Mouse (Mus musculus) embryonic facial prominence, embryonic 11.5 days (tissue): Measurements from ENCODE around the gene Dmd. TPM values are rescaled to one million over a fixed set of nuclear protein-coding genes. Genes with fewer than 3 reads are reported as not detected.

Experiments
- ATAC-seq: fragments of 200-750 bp; cut with Nextera tagmentation; replicated peaks from 2 replicates; pipeline ENCODE4 v1.8.0; 2017; ENCODE audit warnings: low read depth; ENCODE audit not compliant: insufficient number of reproducible peaks, low FRiP score, low TSS enrichment
- DNase-seq: peaks from one replicate; pipeline ENCODE4 v3.0.0-alpha.2; 2015; ENCODE audit warnings: low spot score
- H3K27ac ChIP-seq: fragments of 300-500 bp; sonication (generic); replicated peaks from 2 replicates; pipeline ENCODE4 v1.5.1; 2014; ENCODE audit warnings: mild to moderate bottlenecking, low read depth, low read length, control low read depth
- H3K27me3 ChIP-seq: fragments of 300-500 bp; sonication (generic); 2 replicates; pipeline ENCODE4 v1.6.1; 2014; ENCODE audit warnings: mild to moderate bottlenecking, low read length, moderate library complexity, mixed read lengths; ENCODE audit not compliant: control insufficient read depth, insufficient read depth
- H3K36me3 ChIP-seq: fragments of 300-500 bp; sonication (generic); replicated peaks from 2 replicates; pipeline ENCODE4 v1.6.1; 2014; ENCODE audit warnings: low read depth, mild to moderate bottlenecking, low read length, moderate library complexity, mixed read lengths; ENCODE audit not compliant: control insufficient read depth, insufficient read depth
- H3K4me1 ChIP-seq: fragments of 300-500 bp; sonication (generic); 2 replicates; pipeline ENCODE4 v1.6.1; 2014; ENCODE audit warnings: low read length, mixed read lengths; ENCODE audit not compliant: control insufficient read depth, insufficient read depth
- H3K4me2 ChIP-seq: fragments of 300-500 bp; sonication (generic); 2 replicates; pipeline ENCODE4 v1.6.1; 2014; ENCODE audit warnings: low read depth, mild to moderate bottlenecking, control low read depth, low read length, moderate library complexity
- H3K4me3 ChIP-seq: fragments of 300-500 bp; sonication (generic); 2 replicates; pipeline ENCODE4 v1.5.1; 2014; ENCODE audit warnings: low read depth, low read length, control low read depth
- H3K9ac ChIP-seq: fragments of 300-500 bp; sonication (generic); replicated peaks from 2 replicates; pipeline ENCODE4 v1.6.1; 2014; ENCODE audit warnings: mild to moderate bottlenecking, control low read depth, low read length
- H3K9me3 ChIP-seq: fragments of 300-500 bp; sonication (generic); replicated peaks from 2 replicates; pipeline ENCODE4 v1.6.1; 2016; ENCODE audit warnings: mild to moderate bottlenecking, low read length, inconsistent platforms, mixed read lengths; ENCODE audit not compliant: control insufficient read depth
- WGBS: fragments of 180-500 bp; shearing (Covaris S2); extraction: QIAGEN DNeasy Blood & Tissue Kit; methylation state at CpG from one replicate; pipeline ENCODE4 v1.1.7; 2014; 5-methylcytosine and 5-hydroxymethylcytosine counted together
- polyA plus RNA-seq: library from polyadenylated mRNA; unstranded; fragments of >200 nt; fragmentation: Nextera tagmentation; extraction: Ambion mirVana; gene quantifications from 2 replicates; pipeline ENCODE4 v1.2.1, GENCODE M21; 2014

The Dmd gene
- polyA plus RNA-seq, 1 experiment from 2014 or later: 9.7 TPM

DNA sequence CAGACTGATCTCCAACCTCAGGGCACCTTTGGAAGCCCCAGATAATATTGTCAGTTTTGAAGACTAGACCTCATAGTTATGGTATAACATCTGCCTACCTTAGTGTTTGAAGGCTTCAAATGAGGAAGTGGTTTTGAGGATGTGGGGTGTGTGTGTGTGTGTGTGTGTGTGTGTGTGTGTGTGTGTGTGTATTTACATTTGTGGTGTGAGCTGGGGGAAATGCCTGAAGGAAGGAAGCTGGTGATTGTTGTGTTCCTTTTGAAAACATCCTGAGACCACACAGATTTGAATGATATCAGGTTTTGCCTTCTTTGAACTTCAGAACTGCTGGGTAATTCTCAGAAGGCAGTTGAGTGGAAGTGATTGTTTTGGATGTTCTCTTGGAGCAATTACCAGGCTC is 2278.2 kb downstream of the Dmd start:
- H3K27me3 ChIP-seq: no peaks in the 10 kb centered on the region
- no peaks in the 10 kb centered on the region for H3K36me3 ChIP-seq
- DNase-seq: no peak

GRCm38 (mm10) chrX:85249379-85249778 is 2300.7 kb downstream of the Dmd start, which contains the start of gene Fthl17a:
Gene Fthl17a (plus strand): TSS chrX:85249679.
- DNase-seq (no peak), ATAC-seq (no peak)
- H3K27me3 ChIP-seq: no peaks in the 10 kb centered on the region
- no peaks in the 10 kb centered on the region for H3K9me3 ChIP-seq
- H3K27ac ChIP-seq: no peak within 1 kb of the TSS
- H3K36me3 ChIP-seq: no peaks in the 10 kb centered on the region
- no peaks in the 10 kb centered on the region for H3K4me1 ChIP-seq
- no peak within 1 kb of the TSS for H3K9ac ChIP-seq
- no peak within 1 kb of the TSS for H3K4me3 ChIP-seq
- 77% methylated on average over 2 of the region's 2 CpGs for WGBS
- H3K4me2 ChIP-seq: no peak within 1 kb of the TSS

More for the DNA sequence above, 2278.2 kb downstream of the Dmd start:
- Histone ChIP-seq H3K4me2 (no peak overlapping the region), H3K9me3 (no peaks in the 10 kb centered on the region), H3K4me3 (no peak overlapping the region), H3K9ac (no peak overlapping the region), H3K4me1 (no peaks in the 10 kb centered on the region), H3K27ac (no peak overlapping the region)
- ATAC-seq: no peak
